11 mouse cellular contexts compared by ENCODE assay signal in genomic region chr1:125458531-125458930, GRCm38 (mm10). TPM values are rescaled to one million over a fixed set of nuclear protein-coding genes. Genes with fewer than 3 reads are reported as not detected.
DNase-seq lines count a peak whose midpoint lies in the region; ATAC-seq lines count a peak whose summit lies in the region.
"Had no signal": no experiment of that assay in that cellular context is flagged by ENCODE, and none has a peak within 500 bp of the region (broad histone marks: within the 10 kb centered on the region; RNA-seq: fewer than 3 reads in every experiment).

No protein-coding gene starts in this region.

- no peaks in the 10 kb centered on the region for H3K36me3 ChIP-seq in embryonic facial prominence, embryonic 14.5 days (ENCODE audit: control insufficient read depth, insufficient read depth, low read length)
- H3K36me3 ChIP-seq in embryonic facial prominence, embryonic 10.5 days (replicated peaks) = no peaks in the 10 kb centered on the region
- no peaks in the 10 kb centered on the region for H3K36me3 ChIP-seq in midbrain, embryonic 15.5 days (replicated peaks)
- H3K36me3 ChIP-seq: embryonic facial prominence, embryonic 12.5 days; heart, embryonic 15.5 days; neural tube, embryonic 12.5 days had no signal

- DNase-seq in embryonic facial prominence, embryonic 14.5 days (ENCODE audit: low spot score) = peak; percentile 26
- DNase-seq in embryonic facial prominence, embryonic 10.5 days (ENCODE audit: low spot score) = no peak
- peak; percentile 72 for DNase-seq in layer of hippocampus, adult 9-11 months
- no peak for DNase-seq in layer of hippocampus, postnatal 36 days
- peak; percentile 27 for DNase-seq in gastrocnemius, postnatal 10 days
- peak; percentile 17 for DNase-seq in right cerebral cortex, postnatal 25 days
- DNase-seq in ovary, postnatal 14 days (ENCODE audit: low spot score) = no peak

- H3K9ac ChIP-seq in embryonic facial prominence, embryonic 14.5 days (ENCODE audit: low read depth, low read length) = no peak overlapping the region
- no peak overlapping the region for H3K9ac ChIP-seq in midbrain, embryonic 15.5 days
- H3K9ac ChIP-seq: embryonic facial prominence, embryonic 12.5 days; heart, embryonic 15.5 days; neural tube, embryonic 12.5 days had no signal

- no peak overlapping the region for H3K4me3 ChIP-seq in embryonic facial prominence, embryonic 14.5 days (ENCODE audit: low read depth, low read length)
- no peak overlapping the region for H3K4me3 ChIP-seq in embryonic facial prominence, embryonic 10.5 days
- no peak overlapping the region for H3K4me3 ChIP-seq in midbrain, embryonic 15.5 days
- H3K4me3 ChIP-seq: embryonic facial prominence, embryonic 12.5 days; heart, embryonic 15.5 days; neural tube, embryonic 12.5 days had no signal

- H3K4me2 ChIP-seq in embryonic facial prominence, embryonic 14.5 days (ENCODE audit: low read depth, low read length) = no peak overlapping the region
- no peak overlapping the region for H3K4me2 ChIP-seq in midbrain, embryonic 15.5 days
- H3K4me2 ChIP-seq: embryonic facial prominence, embryonic 12.5 days; heart, embryonic 15.5 days; neural tube, embryonic 12.5 days had no signal

- WGBS in embryonic facial prominence, embryonic 14.5 days = 48% methylated on average over 5 of the region's 5 CpGs
- WGBS in embryonic facial prominence, embryonic 10.5 days = 76% methylated on average over 5 of the region's 5 CpGs
- 84% methylated on average over 5 of the region's 5 CpGs for WGBS in midbrain, embryonic 15.5 days

- no peaks in the 10 kb centered on the region for H3K4me1 ChIP-seq in embryonic facial prominence, embryonic 14.5 days (ENCODE audit: control insufficient read depth, insufficient read depth, low read length)
- no peaks in the 10 kb centered on the region; the same call in 1 of the 2 replicates for H3K4me1 ChIP-seq in embryonic facial prominence, embryonic 10.5 days
- H3K4me1 ChIP-seq in midbrain, embryonic 15.5 days = no peaks in the 10 kb centered on the region
- H3K4me1 ChIP-seq: embryonic facial prominence, embryonic 12.5 days; heart, embryonic 15.5 days; neural tube, embryonic 12.5 days had no signal

- no peak overlapping the region for H3K27ac ChIP-seq in embryonic facial prominence, embryonic 14.5 days (replicated peaks; ENCODE audit: low read depth, low read length)
- no peak overlapping the region for H3K27ac ChIP-seq in embryonic facial prominence, embryonic 10.5 days (replicated peaks)
- H3K27ac ChIP-seq in midbrain, embryonic 15.5 days = no peak overlapping the region
- H3K27ac ChIP-seq: embryonic facial prominence, embryonic 12.5 days; heart, embryonic 15.5 days; neural tube, embryonic 12.5 days had no signal

- ATAC-seq in embryonic facial prominence, embryonic 14.5 days (ENCODE audit: low read depth) = no peak
- no peak for ATAC-seq in midbrain, embryonic 15.5 days (replicated peaks)

- no peaks in the 10 kb centered on the region for H3K9me3 ChIP-seq in embryonic facial prominence, embryonic 14.5 days (ENCODE audit: control insufficient read depth, low read length)
- H3K9me3 ChIP-seq in embryonic facial prominence, embryonic 10.5 days = no peaks in the 10 kb centered on the region
- no peaks in the 10 kb centered on the region for H3K9me3 ChIP-seq in midbrain, embryonic 15.5 days
- H3K9me3 ChIP-seq: embryonic facial prominence, embryonic 12.5 days; heart, embryonic 15.5 days; neural tube, embryonic 12.5 days had no signal

- H3K27me3 ChIP-seq in embryonic facial prominence, embryonic 14.5 days (replicated peaks; ENCODE audit: control insufficient read depth, insufficient read depth, low read length) = no peaks in the 10 kb centered on the region
- H3K27me3 ChIP-seq in embryonic facial prominence, embryonic 10.5 days (replicated peaks; ENCODE audit: low read depth, poor library complexity, severe bottlenecking) = no peaks in the 10 kb centered on the region
- H3K27me3 ChIP-seq in midbrain, embryonic 15.5 days (replicated peaks) = no peaks in the 10 kb centered on the region
- H3K27me3 ChIP-seq: embryonic facial prominence, embryonic 12.5 days; heart, embryonic 15.5 days; neural tube, embryonic 12.5 days had no signal

RNA-seq across cellular contexts. Expression of gene Actr3, which starts 23.0 kb away (rescaled TPM):
- 243 and 255 TPM in 2 replicates for polyA plus RNA-seq in embryonic facial prominence, embryonic 14.5 days (2014; fragmentation: Nextera tagmentation; extraction: Ambion mirVana)
- 227 and 229 TPM in 2 replicates for polyA plus RNA-seq in embryonic facial prominence, embryonic 10.5 days (2016; fragmentation: Nextera tagmentation; extraction: Ambion mirVana)
- total RNA-seq in layer of hippocampus, postnatal 36 days (2021) = 100 to 1,000 TPM; 343 to 347 TPM
- total RNA-seq in gastrocnemius, postnatal 10 days (2021) = 10 to 100 TPM; 83.7 to 94.4 TPM
- 224 and 228 TPM in 2 replicates for polyA plus RNA-seq in midbrain, embryonic 15.5 days (2015; fragmentation: Nextera tagmentation; extraction: Ambion mirVana)

Comparison
In these comparisons a context has a peak if more than half of its experiments do, and no peak if none do; other contexts are left out.
1. DNase-seq: peak in embryonic facial prominence, embryonic 14.5 days (single experiment), layer of hippocampus, adult 9-11 months (single experiment), gastrocnemius, postnatal 10 days (single experiment) and right cerebral cortex, postnatal 25 days (single experiment); none in embryonic facial prominence, embryonic 10.5 days (single experiment), layer of hippocampus, postnatal 36 days (0 of 2) and ovary, postnatal 14 days (single experiment).